Mouse (Mus musculus): ENCODE measurements around the gene Dapk3.

The Dapk3 gene

GRCm38 (mm10) chr10:81182336-81183333 lies at the start of gene Dapk3:
Gene Dapk3 (plus strand): TSS chr10:81183005.
- DNase-seq (ENCODE audit: low read depth, low spot score), result peak; percentile 100

DNA sequence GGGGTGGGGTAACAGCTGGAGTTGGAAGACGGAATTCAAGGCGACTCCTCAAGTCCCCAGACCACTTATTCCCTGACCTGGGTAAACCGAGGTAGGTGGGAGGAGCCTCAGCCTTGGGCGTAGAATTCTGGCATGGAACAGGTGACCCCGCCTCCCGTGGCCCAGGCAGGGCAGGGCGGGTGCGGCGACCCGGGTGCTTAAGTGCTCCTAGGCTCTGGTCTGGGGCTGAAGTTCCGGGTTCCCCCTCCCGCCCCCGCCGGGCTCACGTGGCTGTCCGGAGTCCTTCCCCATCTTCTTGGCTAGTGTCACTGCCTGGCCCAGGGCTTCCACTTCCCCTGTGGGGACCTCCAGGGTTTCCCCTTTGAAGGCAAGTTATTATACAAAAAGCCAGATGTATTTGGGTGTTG lies 48.6 kb upstream of the Dapk3 start:
- no peak for DNase-seq (ENCODE audit: low read depth, low spot score)

DNA sequence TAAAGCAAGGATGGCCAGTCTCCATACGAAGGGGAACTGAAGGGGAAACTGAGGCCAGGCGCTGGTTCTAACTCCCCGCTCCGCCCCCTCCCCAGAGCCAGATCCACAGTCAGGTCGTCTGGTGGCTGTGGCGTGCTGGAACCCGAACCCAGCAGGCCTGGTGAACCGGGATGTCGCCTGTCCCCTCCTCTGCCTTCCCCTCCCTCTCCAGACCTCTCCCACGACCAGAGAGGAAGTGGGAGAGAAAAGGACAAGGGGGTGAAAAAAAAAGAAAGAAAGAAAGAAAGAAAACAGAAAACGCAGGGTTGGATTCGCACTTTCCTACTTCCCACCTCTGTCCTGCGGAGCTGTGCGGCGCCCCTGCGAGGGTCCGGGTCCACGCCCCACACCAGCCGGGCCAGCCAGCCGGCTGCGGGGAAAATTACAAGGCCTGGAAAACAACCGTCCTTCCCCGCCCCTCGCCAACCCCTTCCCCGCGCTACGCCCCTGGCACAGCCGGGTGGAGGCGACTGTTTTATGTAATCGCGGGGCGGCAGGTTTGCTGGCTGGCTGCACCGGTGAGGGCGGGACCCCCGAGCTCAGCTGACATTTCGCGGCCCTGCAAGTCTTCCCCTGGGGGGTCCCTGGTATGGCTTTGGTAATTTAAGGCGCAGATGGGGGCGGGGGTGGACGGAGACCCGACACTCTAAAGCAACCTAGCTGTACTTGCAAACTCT lies 47.7 kb upstream of the Dapk3 start, which contains the start of gene Zbtb7a:
Gene Zbtb7a (plus strand): TSS at position 255 of the 716 bp plus-strand sequence.
- no peak for DNase-seq (ENCODE audit: low read depth, low spot score)

DNA sequence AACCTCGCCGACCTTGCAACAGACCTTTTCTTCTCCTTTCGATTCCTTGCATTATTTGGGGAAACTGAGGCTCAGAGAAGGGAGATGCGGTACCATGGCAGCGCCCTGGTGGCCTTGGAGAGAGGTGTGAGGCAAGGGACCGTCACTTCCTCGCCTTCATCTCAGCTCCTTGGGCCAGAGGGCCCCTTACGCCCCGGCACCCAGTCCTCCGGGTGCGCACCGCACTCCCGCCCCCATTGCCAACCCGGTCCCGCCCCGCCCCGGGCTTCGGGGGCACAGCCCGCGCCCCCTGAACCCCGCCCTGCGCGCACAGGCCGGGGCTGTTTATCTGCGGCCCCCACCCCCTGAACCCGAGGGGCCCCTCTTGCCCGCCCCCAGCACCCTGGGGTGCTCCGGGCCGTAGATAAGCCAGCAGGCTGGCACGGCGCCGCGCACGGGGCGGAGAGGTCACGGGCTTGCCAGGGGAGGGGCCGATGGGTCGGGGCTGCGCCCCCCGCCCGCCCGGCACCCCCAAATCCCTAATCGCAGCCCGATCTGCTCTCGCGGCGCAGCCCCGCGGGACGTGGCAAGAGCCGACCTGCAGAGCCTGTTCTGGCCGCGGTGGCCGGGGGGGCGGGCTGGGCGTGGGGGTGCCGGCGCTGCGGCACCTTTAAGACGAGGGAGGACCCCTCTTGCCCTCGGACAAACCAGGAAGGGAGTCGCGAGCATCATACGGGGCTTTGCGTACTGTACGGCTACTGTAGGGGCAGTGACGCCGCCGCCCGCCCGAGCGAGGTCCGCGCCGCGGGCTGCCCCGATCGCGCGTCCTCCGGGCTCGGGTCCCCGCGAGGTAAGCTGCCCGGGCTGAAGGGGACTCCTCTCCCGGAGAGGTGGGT lies 46.7 kb upstream of the Dapk3 start:
- peak; percentile 60 for DNase-seq (ENCODE audit: low read depth, low spot score)

GRCm38 (mm10) chr10:81136706-81137231 lies 46.0 kb upstream of the Dapk3 start:
- no peak for DNase-seq (ENCODE audit: low read depth, low spot score)

DNA sequence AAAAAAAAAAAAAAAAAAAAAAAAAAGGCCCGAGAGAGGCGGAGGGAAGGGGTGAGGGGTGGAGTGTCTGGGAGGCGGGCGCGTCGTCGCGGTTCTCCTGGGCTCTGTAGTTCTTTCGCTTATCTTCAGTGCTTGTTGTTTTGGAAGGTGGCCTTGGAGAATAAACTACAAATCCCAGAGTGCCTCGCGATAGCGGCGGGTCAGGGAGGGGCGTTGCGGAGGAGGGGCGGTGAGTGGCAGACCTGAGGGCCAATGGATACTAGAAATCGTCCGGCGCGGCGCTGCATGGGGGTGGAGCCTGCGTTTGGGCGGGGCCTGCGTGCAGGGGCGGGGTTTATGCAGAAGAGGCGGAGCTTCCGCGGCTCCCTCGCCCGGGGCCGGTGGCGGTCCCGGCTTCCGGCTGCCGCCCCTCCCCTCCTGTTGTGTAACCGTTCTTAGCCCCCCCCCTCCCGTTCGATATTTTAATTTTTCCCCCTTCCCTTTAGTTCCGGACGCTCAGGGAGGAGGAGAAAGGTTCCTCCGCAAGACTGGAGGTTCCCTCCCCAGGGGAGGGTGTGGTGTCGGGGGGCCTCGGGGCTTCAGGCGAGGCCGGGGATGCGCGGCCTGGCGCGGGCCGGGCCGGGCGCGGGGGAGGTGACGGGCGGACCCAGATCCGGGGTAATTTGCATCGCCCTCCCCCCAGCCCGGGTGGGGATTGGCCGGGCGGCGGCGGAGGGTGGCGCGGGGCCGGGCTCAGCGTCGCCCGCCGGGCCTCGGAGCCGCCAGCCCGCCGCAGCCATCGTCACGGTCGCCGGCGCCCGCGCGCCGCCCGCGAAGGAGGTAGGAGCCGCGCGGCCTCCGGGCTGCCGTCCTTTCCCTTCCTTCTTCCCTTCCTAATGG lies 45.3 kb upstream of the Dapk3 start:
- peak; percentile 99 for DNase-seq (ENCODE audit: low read depth, low spot score)

GRCm38 (mm10) chr10:81138131-81138782 lies 44.5 kb upstream of the Dapk3 start:
- DNase-seq (ENCODE audit: low read depth, low spot score), result no peak

- no peak for DNase-seq (ENCODE audit: low read depth, low spot score)
Measured at GRCm38 (mm10) chr10:81138821-81139528, 43.8 kb upstream of the Dapk3 start.

GRCm38 (mm10) chr10:81139529-81139846 lies 43.3 kb upstream of the Dapk3 start:
- DNase-seq (ENCODE audit: low read depth, low spot score), result no peak

DNA sequence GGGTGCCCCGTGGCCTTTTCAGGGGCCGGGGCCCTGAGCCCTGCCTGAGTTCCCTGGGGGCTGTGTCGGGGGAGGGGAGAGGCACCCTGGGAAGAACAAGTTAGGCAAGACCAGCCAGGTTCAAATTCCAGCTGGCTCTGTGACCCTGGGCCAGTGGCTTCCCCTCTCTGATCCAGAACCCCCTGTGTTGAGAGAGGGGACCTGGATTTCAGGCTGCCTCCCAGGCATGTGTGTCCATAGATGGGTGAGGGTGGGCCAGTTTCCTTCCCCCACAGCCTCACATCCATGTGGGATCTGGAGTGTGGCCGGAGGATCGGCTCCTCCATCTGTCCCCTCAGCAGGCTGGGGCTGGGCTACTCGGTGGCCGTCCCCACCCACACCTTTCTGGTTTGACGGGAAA lies 42.8 kb upstream of the Dapk3 start:
- DNase-seq (ENCODE audit: low read depth, low spot score), result no peak

- DNase-seq (ENCODE audit: low read depth, low spot score), result no peak
Measured at GRCm38 (mm10) chr10:81140717-81141454, 41.9 kb upstream of the Dapk3 start.

DNA sequence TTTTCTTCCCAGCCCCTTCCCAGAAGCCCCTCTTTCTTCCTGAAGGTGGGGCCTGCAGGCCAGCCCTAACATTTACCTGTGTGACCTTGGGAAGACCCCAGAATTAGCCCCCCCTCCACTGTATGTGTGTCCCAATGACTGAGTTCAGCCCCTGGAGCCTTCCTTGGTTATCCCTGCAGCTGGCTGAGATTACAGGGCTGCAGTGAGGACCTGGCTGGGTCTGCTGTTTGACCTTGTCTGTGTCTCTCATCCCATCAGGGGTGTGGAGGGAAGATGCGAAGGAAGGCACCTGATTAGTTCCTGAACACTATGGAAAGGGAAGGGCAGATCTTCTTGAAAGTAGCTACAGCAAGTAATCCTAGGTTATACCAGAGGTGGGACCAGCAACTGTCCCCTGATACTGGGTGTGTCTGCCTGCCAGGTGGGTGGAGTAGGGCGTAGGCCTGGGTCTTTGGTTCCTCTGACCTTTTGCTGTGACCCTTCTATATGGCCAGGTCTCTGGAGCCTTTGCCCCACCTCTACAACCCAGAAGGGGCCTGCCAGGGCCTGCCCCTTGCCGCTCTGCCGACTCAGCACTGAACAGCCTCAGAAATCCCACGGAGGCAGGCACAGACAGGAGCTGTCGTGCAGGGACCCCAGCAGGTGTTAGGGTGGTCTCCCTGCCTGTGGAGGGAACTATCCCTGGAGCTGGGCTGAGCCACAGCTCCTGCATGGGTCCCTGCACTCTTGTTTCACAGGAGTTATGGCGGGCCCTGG lies 41.2 kb upstream of the Dapk3 start:
- DNase-seq (ENCODE audit: low read depth, low spot score), result no peak

GRCm38 (mm10) chr10:81142551-81142981 lies 40.2 kb upstream of the Dapk3 start:
- no peak for DNase-seq (ENCODE audit: low read depth, low spot score)

DNA sequence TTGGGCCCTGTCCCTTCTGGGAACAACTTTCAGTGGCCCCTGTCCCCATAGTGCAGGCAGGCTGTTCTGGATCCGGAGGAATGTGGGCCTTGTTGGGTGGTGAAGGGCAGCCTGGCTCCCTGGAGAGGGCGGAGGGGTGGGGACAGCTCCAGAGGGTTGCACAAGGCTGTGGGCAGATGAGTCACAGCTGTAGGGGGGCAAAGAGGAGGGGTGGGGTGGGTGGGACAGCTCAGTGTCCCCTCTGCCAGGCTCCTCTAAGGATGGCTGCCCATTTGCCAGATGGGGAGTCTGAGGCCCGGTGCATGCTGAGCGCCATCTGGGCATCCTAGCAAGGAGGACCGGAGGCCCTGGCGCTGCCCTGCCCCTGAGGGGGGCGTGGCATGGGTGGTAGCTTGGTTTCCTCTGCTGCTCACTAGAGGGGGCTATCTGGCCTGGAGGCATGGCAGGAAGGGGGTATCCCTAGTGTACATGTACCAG lies 39.6 kb upstream of the Dapk3 start:
- DNase-seq (ENCODE audit: low read depth, low spot score), result no peak

- no peak for DNase-seq (ENCODE audit: low read depth, low spot score)
Measured at GRCm38 (mm10) chr10:81143845-81144437, 38.9 kb upstream of the Dapk3 start.

GRCm38 (mm10) chr10:81144667-81145066 lies 38.1 kb upstream of the Dapk3 start:
- no peak for DNase-seq (ENCODE audit: low read depth, low spot score)

DNA sequence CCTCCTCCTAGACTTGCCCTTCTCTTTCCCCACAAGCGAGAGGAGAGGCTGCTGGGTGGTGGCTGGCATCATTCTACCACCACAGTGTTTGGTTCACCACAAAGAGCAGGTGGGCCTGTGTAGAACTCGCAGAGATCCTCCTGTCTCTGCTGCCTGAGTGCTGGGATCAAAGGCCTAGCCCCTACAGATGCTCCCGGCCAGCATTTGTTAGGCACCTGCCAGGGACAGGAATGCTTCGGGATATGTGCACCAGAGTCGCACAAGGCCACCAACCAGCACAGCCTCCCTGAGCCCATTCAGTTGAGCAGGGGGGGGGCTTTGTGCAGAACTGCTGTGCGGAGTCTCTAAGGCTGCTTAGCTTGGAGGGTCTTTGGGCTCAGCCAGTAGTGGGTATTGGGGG lies 37.5 kb upstream of the Dapk3 start:
- no peak for DNase-seq (ENCODE audit: low read depth, low spot score)
